ENCODE assay signal across 25 mouse cellular contexts in genomic region chr15:5155093-5155492, GRCm38 (mm10). TPM values are rescaled to one million over a fixed set of nuclear protein-coding genes. Genes with fewer than 3 reads are reported as not detected.
DNase-seq lines count a peak whose midpoint lies in the region; ATAC-seq and TF ChIP-seq lines count a peak whose summit lies in the region.
"Had no signal": no experiment of that assay in that cellular context is flagged by ENCODE, and none has a peak within 500 bp of the region (broad histone marks: within the 10 kb centered on the region; RNA-seq: fewer than 3 reads in every experiment).

No protein-coding gene starts in this region.

- TF ChIP-seq EP300 in lung, postnatal 0 days (IDR thresholded peaks at IDR 0.05), result no peak
- no peak for TF ChIP-seq EP300 in stomach, postnatal 0 days (optimal IDR thresholded peaks at IDR 0.05)

- H3K9me3 ChIP-seq in kidney, embryonic 15.5 days (replicated peaks), result no peaks in the 10 kb centered on the region
- no peaks in the 10 kb centered on the region for H3K9me3 ChIP-seq in lung, postnatal 0 days (ENCODE audit: low read length)
- H3K9me3 ChIP-seq in liver, embryonic 12.5 days (replicated peaks), result no peaks in the 10 kb centered on the region
- H3K9me3 ChIP-seq in stomach, postnatal 0 days (ENCODE audit: control insufficient read depth, low read length), result no peaks in the 10 kb centered on the region
- H3K9me3 ChIP-seq: embryonic facial prominence, embryonic 15.5 days; forebrain, embryonic 15.5 days; heart, embryonic 15.5 days; limb, embryonic 12.5 days; lung, embryonic 15.5 days had no signal

- H3K4me1 ChIP-seq in kidney, embryonic 15.5 days, result peaks cover 19% of the 10 kb centered on the region
- peaks cover 6% of the 10 kb centered on the region; the same call in 1 of the 2 replicates for H3K4me1 ChIP-seq in lung, postnatal 0 days (ENCODE audit: insufficient read depth, low read depth, low read length)
- H3K4me1 ChIP-seq in liver, embryonic 12.5 days, result peaks cover 70% of the 10 kb centered on the region
- 0 out of 2 replicates have a peak, but pooled peaks cover 2% of the 10 kb centered on the region for H3K4me1 ChIP-seq in stomach, postnatal 0 days (replicated peaks; ENCODE audit: control insufficient read depth, insufficient read depth)

- no peaks in the 10 kb centered on the region for H3K27me3 ChIP-seq in kidney, embryonic 15.5 days
- H3K27me3 ChIP-seq in lung, postnatal 0 days (replicated peaks; ENCODE audit: insufficient read depth, low read length), result no peaks in the 10 kb centered on the region
- H3K27me3 ChIP-seq in liver, embryonic 12.5 days (replicated peaks), result no peaks in the 10 kb centered on the region
- H3K27me3 ChIP-seq in stomach, postnatal 0 days (ENCODE audit: control insufficient read depth, insufficient read depth, low read length), result no peaks in the 10 kb centered on the region
- H3K27me3 ChIP-seq: embryonic facial prominence, embryonic 15.5 days; forebrain, embryonic 15.5 days; heart, embryonic 15.5 days; limb, embryonic 12.5 days; lung, embryonic 15.5 days; Patski had no signal

- TF ChIP-seq CTCF in lung, postnatal 0 days (IDR thresholded peaks at IDR 0.05), result no peak
- TF ChIP-seq CTCF in stomach, postnatal 0 days (IDR thresholded peaks at IDR 0.05; ENCODE audit: low read depth), result no peak

- H3K27ac ChIP-seq in kidney, embryonic 15.5 days, result 0 out of 2 replicates have a peak overlapping the region, but pooled peaks have one; percentile 22
- 0 out of 2 replicates have a peak overlapping the region, but pooled peaks have one; percentile 14 for H3K27ac ChIP-seq in lung, postnatal 0 days (ENCODE audit: low read length)
- H3K27ac ChIP-seq in liver, embryonic 12.5 days, result peak overlapping the region; percentile 52
- H3K27ac ChIP-seq in stomach, postnatal 0 days (replicated peaks), result no peak overlapping the region; the same call in 1 of the 2 replicates
- H3K27ac ChIP-seq: embryonic facial prominence, embryonic 15.5 days; forebrain, embryonic 15.5 days; heart, adult 2 months; heart, embryonic 15.5 days; hindbrain, embryonic 14.5 days; limb, embryonic 12.5 days; lung, embryonic 15.5 days had no signal

- DNase-seq in kidney, adult 18-20 months, result no peak
- DNase-seq in lung, postnatal 0 days (ENCODE audit: low spot score), result no peak
- no peak for DNase-seq in lung, postnatal 25 days (ENCODE audit: low spot score)
- no peak for DNase-seq in stomach, postnatal 0 days (ENCODE audit: low spot score)
- no peak for DNase-seq in adrenal gland, postnatal 4 days (ENCODE audit: low spot score in 2 of 2)
- DNase-seq in embryo, embryonic 11 days, result no peak
- DNase-seq: cerebellum, adult 18-20 months; gastrocnemius, postnatal 14 days; heart, adult 2 months; heart, postnatal 36 days; kidney, postnatal 14 days; layer of hippocampus, postnatal 36 days; midbrain, embryonic 14.5 days; thymus, adult 2 months; thymus, postnatal 4 days had no signal

- H3K9ac ChIP-seq in kidney, embryonic 15.5 days, result no peak overlapping the region
- no peak overlapping the region for H3K9ac ChIP-seq in lung, postnatal 0 days (replicated peaks; ENCODE audit: low read depth)
- no peak overlapping the region for H3K9ac ChIP-seq in liver, embryonic 12.5 days
- H3K9ac ChIP-seq in stomach, postnatal 0 days (ENCODE audit: low read length), result 0 out of 2 replicates have a peak overlapping the region, but pooled peaks have one; percentile 18
- H3K9ac ChIP-seq: embryonic facial prominence, embryonic 15.5 days; forebrain, embryonic 15.5 days; heart, embryonic 15.5 days; hindbrain, embryonic 14.5 days; limb, embryonic 12.5 days; lung, embryonic 15.5 days had no signal

- H3K36me3 ChIP-seq in kidney, embryonic 15.5 days, result peaks cover 1% of the 10 kb centered on the region; the same call in 1 of the 2 replicates
- H3K36me3 ChIP-seq in lung, postnatal 0 days (ENCODE audit: insufficient read depth, low read length), result no peaks in the 10 kb centered on the region
- H3K36me3 ChIP-seq in liver, embryonic 12.5 days, result 0 out of 2 replicates have a peak, but pooled peaks cover 11% of the 10 kb centered on the region
- no peaks in the 10 kb centered on the region for H3K36me3 ChIP-seq in stomach, postnatal 0 days (ENCODE audit: control insufficient read depth, insufficient read depth, low read length)
- H3K36me3 ChIP-seq: embryonic facial prominence, embryonic 15.5 days; forebrain, embryonic 15.5 days; heart, embryonic 15.5 days; lung, embryonic 15.5 days had no signal

- no peak overlapping the region for H3K4me2 ChIP-seq in kidney, embryonic 15.5 days
- H3K4me2 ChIP-seq in lung, postnatal 0 days (replicated peaks; ENCODE audit: low read depth, low read length), result no peak overlapping the region
- H3K4me2 ChIP-seq in liver, embryonic 12.5 days, result peak overlapping the region; percentile 7; the same call in 1 of the 2 replicates
- no peak overlapping the region for H3K4me2 ChIP-seq in stomach, postnatal 0 days (replicated peaks; ENCODE audit: low read depth)
- H3K4me2 ChIP-seq: embryonic facial prominence, embryonic 15.5 days; forebrain, embryonic 15.5 days; heart, embryonic 15.5 days; hindbrain, embryonic 14.5 days; limb, embryonic 12.5 days; lung, embryonic 15.5 days had no signal

- 60% methylated on average over 5 of the region's 5 CpGs for WGBS in kidney, embryonic 15.5 days
- WGBS in lung, postnatal 0 days, result 62% methylated on average over 5 of the region's 5 CpGs
- WGBS in liver, embryonic 12.5 days (ENCODE audit: insufficient replicate concordance), result 74% methylated on average over 5 of the region's 5 CpGs
- WGBS in stomach, postnatal 0 days, result 70% methylated on average over 5 of the region's 5 CpGs

- ATAC-seq in kidney, embryonic 15.5 days (replicated peaks; ENCODE audit: low FRiP score), result 0 out of 2 replicates have a peak, but pooled peaks have one; percentile 43
- ATAC-seq in lung, postnatal 0 days, result no peak
- ATAC-seq in liver, embryonic 12.5 days, result peak; percentile 13; the same call in 1 of the 2 replicates
- ATAC-seq in stomach, postnatal 0 days (ENCODE audit: low FRiP score, low TSS enrichment), result no peak
- ATAC-seq: forebrain, embryonic 15.5 days; inflammation-experienced regulatory T-cells, adult 6 months; Patski had no signal

- no peak overlapping the region for H3K4me3 ChIP-seq in kidney, embryonic 15.5 days (replicated peaks)
- H3K4me3 ChIP-seq in lung, postnatal 0 days (ENCODE audit: low read depth, low read length), result no peak overlapping the region
- no peak overlapping the region for H3K4me3 ChIP-seq in liver, embryonic 12.5 days
- H3K4me3 ChIP-seq in stomach, postnatal 0 days (ENCODE audit: low read depth, low read length), result no peak overlapping the region
- H3K4me3 ChIP-seq: embryonic facial prominence, embryonic 15.5 days; forebrain, embryonic 15.5 days; heart, adult 2 months; heart, embryonic 15.5 days; limb, embryonic 12.5 days; lung, embryonic 15.5 days had no signal

RNA-seq across cellular contexts. Expression of gene Prkaa1, which starts 11.4 kb away (rescaled TPM):
- 22.6 and 23.7 TPM in 2 replicates for polyA plus RNA-seq in kidney, embryonic 15.5 days (2015; fragmentation: Nextera tagmentation; extraction: Ambion mirVana)
- 13.3 and 14.1 TPM in 2 replicates for polyA plus RNA-seq in lung, postnatal 0 days (2015; fragmentation: Nextera tagmentation; extraction: Ambion mirVana)
- 21.3 and 22.3 TPM in 2 replicates for polyA plus RNA-seq in liver, embryonic 12.5 days (2016; fragmentation: Nextera tagmentation; extraction: Ambion mirVana)
- 13.7 and 13.9 TPM in 2 replicates for polyA plus RNA-seq in stomach, postnatal 0 days (2015; fragmentation: Nextera tagmentation; extraction: Ambion mirVana)
- 10 to 100 TPM; 31.2 to 32.2 TPM for total RNA-seq in adrenal gland, postnatal 4 days (2021)

RNA-seq across cellular contexts. Expression of gene Ttc33, which starts 30.2 kb away (rescaled TPM):
- 45.1 and 45.2 TPM in 2 replicates for polyA plus RNA-seq in kidney, embryonic 15.5 days (2015; fragmentation: Nextera tagmentation; extraction: Ambion mirVana)
- 35.4 and 35.9 TPM in 2 replicates for polyA plus RNA-seq in lung, postnatal 0 days (2015; fragmentation: Nextera tagmentation; extraction: Ambion mirVana)
- 18.9 and 19.1 TPM in 2 replicates for polyA plus RNA-seq in liver, embryonic 12.5 days (2016; fragmentation: Nextera tagmentation; extraction: Ambion mirVana)
- 26.7 and 27.3 TPM in 2 replicates for polyA plus RNA-seq in stomach, postnatal 0 days (2015; fragmentation: Nextera tagmentation; extraction: Ambion mirVana)
- total RNA-seq in adrenal gland, postnatal 4 days (2021), result 10 to 100 TPM; 47.3 to 55.2 TPM

RNA-seq across cellular contexts. Expression of gene Rpl37, which starts 38.6 kb away (rescaled TPM):
- 602 and 688 TPM in 2 replicates for polyA plus RNA-seq in kidney, embryonic 15.5 days (2015; fragmentation: Nextera tagmentation; extraction: Ambion mirVana)
- polyA plus RNA-seq in lung, postnatal 0 days (2015; fragmentation: Nextera tagmentation; extraction: Ambion mirVana), result 559 and 573 TPM in 2 replicates
- polyA plus RNA-seq in liver, embryonic 12.5 days (2016; fragmentation: Nextera tagmentation; extraction: Ambion mirVana), result 532 and 540 TPM in 2 replicates
- polyA plus RNA-seq in stomach, postnatal 0 days (2015; fragmentation: Nextera tagmentation; extraction: Ambion mirVana), result 661 and 725 TPM in 2 replicates
- 100 to 1,000 TPM; 526 to 531 TPM for total RNA-seq in adrenal gland, postnatal 4 days (2021)

RNA-seq across cellular contexts. Expression of gene Card6, which starts 46.8 kb away (rescaled TPM):
- polyA plus RNA-seq in kidney, embryonic 15.5 days (2015; fragmentation: Nextera tagmentation; extraction: Ambion mirVana), result 1.8 and 2.1 TPM in 2 replicates
- 2.1 and 2.7 TPM in 2 replicates for polyA plus RNA-seq in lung, postnatal 0 days (2015; fragmentation: Nextera tagmentation; extraction: Ambion mirVana)
- polyA plus RNA-seq in liver, embryonic 12.5 days (2016; fragmentation: Nextera tagmentation; extraction: Ambion mirVana), result 0.85 and 1.0 TPM in 2 replicates
- 1.4 and 1.8 TPM in 2 replicates for polyA plus RNA-seq in stomach, postnatal 0 days (2015; fragmentation: Nextera tagmentation; extraction: Ambion mirVana)
- total RNA-seq in adrenal gland, postnatal 4 days (2021), result 1 to 10 TPM; 6.6 to 8.6 TPM

Comparison
In these comparisons a context has a peak if more than half of its experiments do, and no peak if none do; other contexts are left out.
1. ATAC-seq: peak in kidney, embryonic 15.5 days (single experiment) and liver, embryonic 12.5 days (single experiment); none in lung, postnatal 0 days (single experiment) and stomach, postnatal 0 days (single experiment).